Mouse (Mus musculus): ENCODE results near the gene Gli2.

- TF ChIP-seq POLR2A (IDR thresholded peaks at IDR 0.05; ENCODE audit: extremely low read depth, insufficient read depth, low read length) = no peak
- no peak for TF ChIP-seq CTCF (IDR thresholded peaks at IDR 0.05; ENCODE audit: extremely low read depth, insufficient read depth, low read length)
Measured at GRCm38 (mm10) chr1:118936108-118936507, 117.3 kb downstream of the Gli2 start.

All from cortical plate, adult 2 months (tissue).